Mouse (Mus musculus) testis, postnatal 14 days (tissue): ENCODE data around the gene Mug2.
"Not testable (repeated sequence)": the region's sequence is repeated elsewhere in the genome, so short reads cannot be mapped to it uniquely, and the experiment has no call there.

Experiments used
- DNase-seq: peaks from one replicate; pipeline ENCODE4 v3.0.0; 2021; ENCODE audit warnings: low spot score

The Mug2 gene

DNA sequence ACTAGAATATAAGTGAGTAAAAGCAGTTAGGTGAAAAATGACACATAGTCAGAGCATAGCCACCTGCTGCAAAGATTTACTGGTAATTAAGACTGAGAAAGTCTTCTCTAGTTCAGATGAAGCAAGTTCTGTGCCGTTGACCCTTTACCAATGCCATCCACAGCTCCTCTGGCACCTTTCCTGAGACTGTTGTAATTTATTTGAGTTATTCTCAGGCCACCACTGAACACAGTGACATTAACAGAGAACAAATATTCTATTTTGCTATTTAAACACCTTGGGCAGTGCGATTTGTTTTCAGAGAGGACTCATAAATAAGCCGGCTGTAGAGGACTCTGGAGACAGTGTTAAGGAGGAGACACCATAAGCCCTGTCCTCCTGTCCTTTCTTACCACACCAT lies at the start of gene Mug2:
TSS of gene Mug2 (plus strand) at position 301 of the 400 bp plus-strand sequence.
- DNase-seq: not testable (repeated sequence)

GRCm38 (mm10) chr6:121957803-121958349 lies 48.7 kb upstream of the Mug2 start:
- not testable (repeated sequence) for DNase-seq

DNA sequence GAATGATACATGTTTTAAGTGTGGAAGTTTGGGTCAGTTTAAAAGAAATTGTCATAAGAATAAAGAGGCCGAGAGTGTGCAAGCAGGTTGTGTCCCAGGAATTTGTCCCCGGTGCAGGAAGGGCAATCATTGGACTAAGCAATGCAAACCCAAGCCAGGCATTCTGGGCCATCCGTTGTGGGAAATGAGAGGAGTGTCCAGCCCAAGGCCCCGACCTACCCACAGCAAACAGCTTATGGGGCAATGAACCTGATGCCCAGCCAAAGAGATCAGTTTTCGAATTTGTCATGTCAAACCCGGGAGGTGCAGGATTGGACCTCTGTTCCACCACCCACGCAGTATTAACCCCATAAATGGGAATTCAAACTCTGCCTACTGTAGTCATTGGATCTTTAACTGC lies 30.9 kb upstream of the Mug2 start:
- DNase-seq: no peak

GRCm38 (mm10) chr6:122100904-122101303 lies 94.3 kb downstream of the Mug2 start:
- DNase-seq: no peak

GRCm38 (mm10) chr6:122101671-122102070 lies 95.1 kb downstream of the Mug2 start:
- DNase-seq: no peak

DNA sequence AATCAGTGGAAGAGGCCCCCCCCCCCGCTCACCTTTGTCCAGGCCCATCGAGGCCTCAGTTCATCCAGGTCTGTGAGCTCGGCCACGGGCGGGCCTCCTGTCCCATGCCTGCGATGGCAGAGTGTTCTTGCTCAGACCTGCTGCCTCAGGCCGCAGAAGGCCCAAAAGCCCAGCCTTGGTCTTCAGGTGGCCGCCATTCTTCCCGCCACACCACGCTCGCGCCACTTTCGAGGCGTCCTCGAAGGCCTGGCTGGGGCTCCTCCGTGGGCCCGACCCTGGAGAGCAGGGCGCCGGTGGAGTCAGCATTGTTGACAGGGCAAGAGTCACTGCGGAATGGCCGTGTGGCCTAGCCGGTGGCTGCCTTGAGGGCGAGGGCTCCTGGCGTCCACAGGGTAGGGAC lies 110.4 kb downstream of the Mug2 start:
- DNase-seq: no peak

- no peak for DNase-seq
Observed at GRCm38 (mm10) chr6:122129521-122129920, 123.0 kb downstream of the Mug2 start.
